Mouse (Mus musculus) kidney, adult 2 months (tissue): ENCODE results near the gene Usp29.

ENCODE experiments used
- CTCF ChIP-seq: fragments of 200-500 bp; conservative IDR thresholded peaks from 2 replicates; pipeline ENCODE4 v1.5.1; 2011; ENCODE audit warnings: low read depth, mild to moderate bottlenecking, control low read depth, low read length, moderate library complexity, mixed read lengths; ENCODE audit not compliant: insufficient read depth, insufficient read length
- POLR2A ChIP-seq: fragments of 200-500 bp; IDR thresholded peaks from one replicate; pipeline ENCODE4 v1.6.1; 2011; ENCODE audit warnings: low read depth, low read length, control low read depth

GRCm38 (mm10) chr7:6800586-6801441, 70.4 kb downstream of the Usp29 start:
- no peak for TF ChIP-seq CTCF
- TF ChIP-seq POLR2A = no peak
